Mouse (Mus musculus) layer of hippocampus, adult 2 months (tissue): ENCODE measurements around the gene 1500009C09Rik. TPM values are rescaled to one million over a fixed set of nuclear protein-coding genes. Genes with fewer than 3 reads are reported as not detected.

Source experiments
- DNase-seq, 2 experiments: peaks; one replicate each; pipeline ENCODE4 v3.0.0; 2022; ENCODE audit warnings: low spot score in 2 of 2
- H3K27ac ChIP-seq: fragments of 200-600 bp; 2 replicates; pipeline ENCODE4 v1.8.1; 2022
- H3K4me3 ChIP-seq: fragments of 200-600 bp; 2 replicates; pipeline ENCODE4 v1.8.1; 2022; ENCODE audit warnings: mild to moderate bottlenecking
- CTCF ChIP-seq: fragments of 200-600 bp; conservative IDR thresholded peaks from 2 replicates; pipeline ENCODE4 v1.8.1; 2022; ENCODE audit warnings: antibody characterized with exemption, mild to moderate bottlenecking, moderate library complexity
- total RNA-seq, 2 experiments: library from RNA; stranded (reverse); gene quantifications; 2 replicates each; pipeline ENCODE4 v1.2.3; 2021

The 1500009C09Rik gene
- total RNA-seq, 2 experiments from 2014 or later, result 105 to 108 TPM

DNA sequence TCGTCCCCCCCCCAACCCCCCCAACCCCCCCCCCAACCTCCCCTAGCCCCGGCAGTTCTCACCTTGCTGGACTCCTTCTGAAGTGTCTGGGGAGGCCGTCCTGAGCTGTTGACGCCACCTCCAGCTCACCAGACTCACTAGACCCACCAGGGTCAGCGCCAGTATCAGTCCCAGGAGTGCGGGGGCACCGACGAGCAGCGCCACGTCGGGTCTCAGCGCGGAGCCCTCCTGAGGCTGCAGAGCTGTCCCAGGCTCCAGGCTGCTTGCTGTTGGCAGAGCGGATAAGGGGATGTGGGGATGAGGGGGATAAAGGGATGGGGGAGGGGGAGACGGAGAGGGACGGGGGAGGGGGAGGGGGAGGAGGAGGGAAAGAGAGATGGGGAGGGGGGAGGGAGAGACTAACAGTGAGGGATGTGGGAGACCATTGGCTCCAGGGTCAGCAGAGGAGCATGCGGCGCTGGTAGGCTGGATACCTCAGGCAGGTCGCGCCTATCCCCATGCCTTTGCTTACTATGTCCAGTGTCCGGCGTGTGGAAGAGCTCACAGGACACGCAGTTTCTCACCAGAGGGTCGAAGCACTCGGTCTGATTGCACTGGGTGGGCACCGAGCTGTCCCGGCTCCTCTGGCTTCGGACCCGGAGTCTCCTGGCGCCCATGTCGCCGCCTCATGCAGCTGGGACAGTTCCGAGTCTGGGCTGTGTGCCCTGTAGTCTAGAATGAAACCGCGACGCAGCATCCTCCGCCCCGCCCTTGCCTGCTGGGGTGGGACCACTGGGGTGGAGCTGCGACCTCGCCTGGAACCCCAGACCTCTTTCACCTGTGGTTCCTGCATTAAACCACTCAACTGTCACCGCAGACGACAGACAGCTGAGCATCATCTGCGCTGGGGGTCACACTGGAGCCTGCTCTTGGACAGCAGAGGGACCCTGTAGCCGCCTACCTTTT lies 28.3 kb upstream of the 1500009C09Rik start, which contains the start of gene Tnfrsf13c:
TSS of gene Tnfrsf13c (minus strand) at position 713 of the 945 bp plus-strand sequence.
- TF ChIP-seq CTCF, result no peak
- H3K27ac ChIP-seq, result no peak within 1 kb of the TSS
- no peak for DNase-seq
- peak within 1 kb of the TSS; percentile 41 for H3K4me3 ChIP-seq

DNA sequence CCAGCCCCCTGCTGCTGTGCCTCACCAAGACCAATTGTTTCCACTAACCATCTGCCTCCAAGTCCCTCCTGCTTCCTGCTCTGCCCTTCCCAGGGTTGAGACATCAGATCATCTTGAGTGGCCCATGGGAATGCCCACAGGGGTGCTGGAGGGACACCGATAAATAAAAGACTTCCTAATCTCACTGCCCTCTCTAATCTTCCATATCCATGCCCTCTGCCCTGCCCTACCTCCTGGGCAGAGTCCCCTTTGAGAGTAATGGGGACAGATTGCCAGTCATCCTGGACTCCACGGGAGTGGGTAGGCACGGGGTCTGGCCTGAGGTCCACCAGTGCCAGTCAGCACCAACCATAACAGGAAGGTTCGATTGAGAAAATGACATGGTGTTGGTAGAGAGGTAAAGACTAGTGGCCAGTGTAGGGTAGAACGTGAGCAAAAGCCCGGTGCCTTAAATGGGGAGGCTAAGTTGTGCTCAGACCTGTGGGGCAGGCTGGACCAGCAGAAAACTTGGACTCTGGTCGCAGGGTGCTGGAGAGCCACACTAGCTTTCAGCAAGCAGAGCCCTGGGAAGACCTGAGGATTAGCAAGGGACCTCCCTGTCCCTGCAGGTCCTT lies 27.5 kb upstream of the 1500009C09Rik start:
- Histone ChIP-seq H3K27ac (no peak overlapping the region), H3K4me3 (no peak overlapping the region)
- no peak for DNase-seq
- no peak for TF ChIP-seq CTCF

DNA sequence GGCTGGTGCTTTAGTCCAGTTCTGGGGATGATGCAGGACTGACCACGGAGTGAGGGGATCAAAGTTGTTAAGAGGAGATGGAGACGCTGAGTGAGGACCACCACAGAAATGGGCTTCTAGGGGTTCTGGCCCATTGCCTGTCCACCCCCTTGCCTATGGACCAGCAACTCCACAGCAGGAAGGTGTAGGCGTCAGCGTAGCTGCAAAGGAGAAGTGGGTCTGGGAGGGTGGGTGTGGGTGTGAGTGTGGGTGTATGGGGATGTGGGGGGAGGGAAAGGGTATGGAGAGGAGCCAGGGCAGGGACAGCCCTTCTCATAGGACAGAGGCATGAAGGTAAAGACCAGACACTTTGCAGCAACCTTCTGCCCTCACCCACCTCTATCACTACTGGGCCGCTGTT lies 26.4 kb upstream of the 1500009C09Rik start:
- Histone ChIP-seq H3K27ac (no peak overlapping the region), H3K4me3 (no peak overlapping the region)
- DNase-seq, result no peak
- TF ChIP-seq CTCF, result no peak

DNA sequence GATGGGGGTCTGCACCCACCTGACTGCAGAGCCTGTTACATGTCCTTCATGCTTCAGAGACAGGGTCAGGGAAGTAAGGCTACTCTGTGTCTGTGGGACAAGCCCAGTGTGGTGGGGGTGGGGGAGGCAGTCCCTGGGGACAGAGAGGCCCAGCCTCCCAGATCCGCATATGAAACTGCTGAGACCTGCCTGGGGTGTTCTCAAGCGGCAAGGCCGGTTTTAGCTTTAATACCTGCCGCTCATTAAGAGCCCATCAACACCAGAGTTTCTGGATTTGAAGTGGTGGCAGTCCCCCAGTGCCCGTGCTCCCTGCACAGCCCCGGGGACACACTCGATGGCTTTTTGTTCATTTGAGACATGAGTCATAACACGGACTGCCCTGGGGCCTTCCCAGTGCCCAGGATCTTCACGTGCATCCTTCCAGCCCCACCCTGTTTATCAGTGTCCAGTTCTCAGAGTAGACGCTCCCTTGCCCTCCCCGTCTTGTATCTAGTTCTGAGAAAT lies 22.6 kb upstream of the 1500009C09Rik start:
- H3K27ac ChIP-seq, result no peak overlapping the region
- no peak for TF ChIP-seq CTCF
- DNase-seq, result no peak
- no peak overlapping the region for H3K4me3 ChIP-seq

DNA sequence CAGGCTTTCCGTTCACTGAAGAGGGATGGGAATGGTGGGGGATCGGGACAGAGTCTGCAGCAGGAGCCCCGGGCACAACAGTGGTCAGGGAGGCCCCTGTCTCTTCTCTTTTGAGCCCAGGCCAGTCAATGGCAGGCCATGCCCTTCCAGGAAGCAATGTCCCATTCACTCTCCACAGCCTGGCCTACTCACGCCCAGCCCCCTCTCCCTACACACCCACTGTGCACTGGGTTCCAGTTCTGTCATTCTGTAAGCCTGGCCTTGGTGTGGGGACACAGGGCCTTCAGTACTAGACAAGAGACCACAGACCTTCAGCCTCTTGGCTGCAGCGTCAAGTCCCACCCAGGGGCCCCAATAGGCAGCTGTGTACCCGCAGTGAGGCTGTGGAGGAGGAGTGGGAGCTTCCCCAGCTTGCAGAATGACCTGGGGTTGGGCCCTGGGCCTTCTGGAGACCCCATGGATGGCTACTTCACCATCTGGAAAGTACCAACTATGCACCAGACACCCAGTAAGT lies 22.0 kb upstream of the 1500009C09Rik start:
- H3K27ac ChIP-seq, result no peak overlapping the region
- TF ChIP-seq CTCF, result no peak
- H3K4me3 ChIP-seq, result no peak overlapping the region
- no peak for DNase-seq

DNA sequence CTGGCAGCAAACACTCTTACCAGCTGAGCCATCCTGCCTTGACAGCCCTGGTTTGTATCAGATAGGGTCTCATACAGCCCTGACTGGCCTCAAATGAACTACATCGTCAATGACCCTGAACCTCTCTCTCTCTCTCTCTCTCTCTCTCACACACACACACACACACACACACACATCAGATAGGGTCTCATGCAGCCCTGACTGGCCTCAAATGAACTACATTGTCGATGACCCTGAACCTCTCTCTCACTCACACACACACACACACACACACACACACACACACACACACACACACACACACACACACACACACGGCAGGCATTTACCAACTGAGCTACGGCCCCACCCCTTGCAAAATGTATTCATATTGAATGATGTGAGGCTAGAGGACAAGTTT lies 21.1 kb upstream of the 1500009C09Rik start:
- DNase-seq, result no peak
- no peak for TF ChIP-seq CTCF
- no peak overlapping the region for H3K4me3 ChIP-seq
- H3K27ac ChIP-seq, result no peak overlapping the region

DNA sequence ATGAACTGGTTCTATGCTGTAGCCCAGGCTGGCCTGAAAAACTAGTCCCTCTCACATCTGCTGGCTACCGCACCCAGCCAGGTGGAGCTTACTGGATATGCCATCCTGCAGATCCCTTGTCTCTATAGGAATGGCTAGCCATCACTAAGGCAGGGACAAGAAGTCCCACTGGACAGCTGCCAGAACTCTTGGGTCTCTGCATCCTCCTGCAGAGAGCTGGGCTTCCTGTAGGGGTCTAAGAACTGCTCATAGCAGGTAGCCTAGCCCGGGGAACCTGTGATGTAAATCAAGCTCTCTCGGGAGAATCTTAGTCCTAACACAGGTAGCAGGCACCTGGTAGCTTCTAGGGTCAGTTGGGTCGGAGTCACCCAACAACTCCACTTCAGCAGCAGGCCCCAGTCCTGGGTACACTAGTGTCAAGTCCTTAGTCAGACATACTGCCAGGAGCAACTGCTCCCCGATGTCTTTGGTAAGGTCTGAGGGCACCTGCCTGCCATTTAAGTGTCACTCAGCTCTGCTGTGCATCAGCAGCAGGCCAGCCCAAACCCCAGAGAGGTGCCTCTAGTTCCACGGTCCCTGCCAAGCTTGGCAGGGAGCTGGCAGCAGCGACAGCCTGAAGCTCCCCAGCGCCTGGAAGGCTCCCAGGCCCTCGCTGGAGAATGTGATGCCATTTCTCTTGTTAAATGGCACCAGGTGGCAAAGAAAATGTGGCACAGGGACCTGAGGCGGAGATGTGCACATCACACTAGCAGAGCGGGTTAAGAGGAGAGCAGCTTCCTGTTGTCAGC lies 20.4 kb upstream of the 1500009C09Rik start:
- TF ChIP-seq CTCF, result peak; percentile 22; the same call in 1 of the 2 replicates
- Histone ChIP-seq H3K27ac (no peak overlapping the region), H3K4me3 (no peak overlapping the region)
- DNase-seq, result peak in 1 of 2 experiments; percentile 55

DNA sequence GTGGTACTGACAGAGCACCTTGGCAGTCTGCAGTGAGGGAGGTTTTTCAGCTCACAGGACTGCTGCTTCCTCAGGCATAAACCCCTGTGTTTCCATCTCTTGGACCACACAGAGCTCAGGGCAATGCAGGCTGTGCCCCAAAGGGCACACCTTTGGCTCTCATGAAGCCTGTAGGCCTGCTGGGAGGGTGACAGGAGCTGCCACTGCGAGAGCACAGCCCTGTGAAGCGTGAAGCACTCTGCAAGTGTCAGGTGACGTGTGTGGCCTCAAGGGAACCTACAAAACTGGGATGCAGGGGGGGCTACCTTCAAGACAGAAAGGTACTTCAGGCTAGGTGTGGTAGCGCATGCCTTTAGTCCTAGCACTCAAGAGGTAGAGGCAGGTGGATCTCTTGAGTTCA lies 19.5 kb upstream of the 1500009C09Rik start:
- Histone ChIP-seq H3K4me3 (no peak overlapping the region), H3K27ac (no peak overlapping the region)
- DNase-seq, result no peak
- no peak for TF ChIP-seq CTCF

DNA sequence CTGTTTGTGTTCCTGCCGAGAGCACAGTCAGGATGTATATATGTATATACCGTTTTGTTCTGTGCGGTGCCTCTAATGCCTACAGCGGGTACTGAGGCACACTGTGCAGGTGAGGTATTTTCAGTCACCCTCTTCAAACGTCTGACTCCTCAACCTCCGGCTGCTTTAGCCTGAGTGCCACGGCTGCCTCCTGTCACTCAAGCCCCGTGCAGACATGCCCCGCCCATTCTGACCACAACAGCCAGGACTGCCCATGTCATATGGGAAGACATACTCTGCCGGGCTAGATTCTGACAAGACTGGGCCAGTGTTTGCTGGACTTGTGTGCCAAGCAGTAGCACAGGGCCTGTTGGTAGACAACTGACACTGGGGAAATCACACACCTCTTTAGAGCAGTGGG lies 16.5 kb upstream of the 1500009C09Rik start:
- Histone ChIP-seq H3K27ac (no peak overlapping the region), H3K4me3 (no peak overlapping the region)
- no peak for TF ChIP-seq CTCF
- DNase-seq, result no peak

DNA sequence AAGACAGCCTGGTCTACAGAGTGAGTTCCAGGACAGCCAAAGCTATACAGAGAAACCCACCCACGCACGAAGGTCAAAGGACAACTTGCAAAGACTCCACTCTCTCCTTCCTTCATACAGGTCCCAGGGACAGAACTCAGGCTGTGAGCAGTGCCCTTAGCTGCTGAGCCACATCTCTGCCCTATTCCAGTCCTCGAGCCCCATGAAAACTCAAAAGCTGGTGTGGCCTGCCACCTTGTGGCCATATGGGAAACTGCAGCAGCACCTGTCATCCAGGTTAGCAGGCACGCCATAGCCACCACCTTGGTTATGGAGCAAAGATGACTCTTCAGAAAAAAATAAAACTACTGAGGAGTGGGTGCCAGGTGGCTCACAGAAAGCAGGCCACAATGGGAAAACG lies 15.6 kb upstream of the 1500009C09Rik start:
- Histone ChIP-seq H3K4me3 (no peak overlapping the region), H3K27ac (no peak overlapping the region)
- TF ChIP-seq CTCF, result peak; percentile 100
- peak; percentile 76 to 91 for DNase-seq

DNA sequence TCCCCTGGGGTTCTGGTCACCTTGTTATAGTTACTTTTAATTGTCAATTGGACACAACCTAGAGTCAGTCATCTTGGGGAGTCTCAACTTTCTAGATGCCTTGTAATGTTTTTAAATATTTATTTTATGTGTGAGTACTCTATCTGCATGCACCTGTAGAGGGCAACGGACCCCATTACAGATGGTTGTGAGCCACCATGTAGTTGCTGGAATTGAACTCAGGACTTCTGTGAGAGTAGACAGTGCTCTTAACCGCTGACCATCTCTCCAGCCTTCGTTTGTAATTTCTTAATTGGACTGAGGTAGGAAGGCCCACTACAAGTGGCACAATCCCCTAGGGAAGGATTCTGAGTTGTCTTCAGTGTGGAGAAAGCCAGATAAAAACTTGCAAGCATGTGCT lies 8.9 kb upstream of the 1500009C09Rik start:
- no peak overlapping the region for H3K27ac ChIP-seq
- peak overlapping the region; percentile 85 for H3K4me3 ChIP-seq
- DNase-seq, result no peak
- TF ChIP-seq CTCF, result no peak; the same call in 1 of the 2 replicates

DNA sequence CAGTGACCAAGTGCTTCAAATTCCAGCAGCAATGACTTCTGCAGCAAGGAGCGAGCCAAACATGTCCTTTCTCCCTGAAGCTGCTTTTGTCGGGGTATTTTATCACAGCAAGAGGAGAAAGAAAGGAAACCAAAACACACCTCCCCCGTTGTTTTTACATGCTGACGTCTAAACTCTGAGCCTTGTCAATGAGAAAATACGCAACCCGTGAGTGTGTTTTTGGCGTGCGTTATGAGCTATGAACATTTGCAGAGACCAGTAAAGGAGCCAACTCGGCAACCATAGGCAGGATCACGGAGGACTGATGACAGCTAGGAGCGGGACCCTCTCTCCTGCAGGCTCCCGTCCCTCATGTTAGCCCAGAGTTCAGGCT lies 8.5 kb upstream of the 1500009C09Rik start:
- Histone ChIP-seq H3K27ac (peak overlapping the region; percentile 43; the same call in 1 of the 2 replicates), H3K4me3 (peak overlapping the region; percentile 85)
- DNase-seq, result no peak

More for the DNA sequence above, 8.5 kb upstream of the 1500009C09Rik start:
- no peak for TF ChIP-seq CTCF
